15 mouse cellular contexts compared by ENCODE assay signal in genomic region chr17:12452862-12453531, GRCm38 (mm10). TPM values are rescaled to one million over a fixed set of nuclear protein-coding genes. Genes with fewer than 3 reads are reported as not detected.
DNase-seq lines count a peak whose midpoint lies in the region; ATAC-seq lines count a peak whose summit lies in the region.
"Had no signal": no experiment of that assay in that cellular context is flagged by ENCODE, and none has a peak within 500 bp of the region (broad histone marks: within the 10 kb centered on the region; RNA-seq: fewer than 3 reads in every experiment).

No protein-coding gene starts in this region.

- no peaks in the 10 kb centered on the region for H3K9me3 ChIP-seq in kidney, embryonic 14.5 days (ENCODE audit: control insufficient read depth, low read length)
- H3K9me3 ChIP-seq: heart, embryonic 13.5 days; liver, embryonic 15.5 days had no signal

- H3K27me3 ChIP-seq in kidney, embryonic 14.5 days (ENCODE audit: control insufficient read depth, insufficient read depth, low read length) = no peaks in the 10 kb centered on the region
- H3K27me3 ChIP-seq: heart, embryonic 13.5 days; liver, embryonic 15.5 days had no signal

- no peaks in the 10 kb centered on the region for H3K4me1 ChIP-seq in kidney, embryonic 14.5 days (ENCODE audit: control insufficient read depth, insufficient read depth, low read length)
- H3K4me1 ChIP-seq: liver, embryonic 15.5 days had no signal

- no peaks in the 10 kb centered on the region for H3K36me3 ChIP-seq in kidney, embryonic 14.5 days (ENCODE audit: control insufficient read depth, insufficient read depth, low read length)
- H3K36me3 ChIP-seq: heart, embryonic 13.5 days; liver, embryonic 15.5 days had no signal

- ATAC-seq in kidney, embryonic 14.5 days (ENCODE audit: low FRiP score, low TSS enrichment) = no peak
- ATAC-seq in monocyte, adult 5-6 weeks (replicated peaks; ENCODE audit: insufficient number of reproducible peaks, low FRiP score, low TSS enrichment, poor library complexity, severe bottlenecking) = no peak
- ATAC-seq: hindbrain, postnatal 0 days; midbrain, embryonic 16.5 days; Patski had no signal

- WGBS in kidney, embryonic 14.5 days = 77% methylated on average over 11 of the region's 11 CpGs

- H3K27ac ChIP-seq in kidney, embryonic 14.5 days (ENCODE audit: low read depth, low read length) = no peak overlapping the region
- H3K27ac ChIP-seq: heart, embryonic 13.5 days; hindbrain, postnatal 0 days; liver, embryonic 15.5 days had no signal

- DNase-seq in cerebellum, adult 18-20 months = peak; percentile 8 to 17
- no peak for DNase-seq in cerebellum, postnatal 4 days (ENCODE audit: low spot score in 2 of 2)
- peak; percentile 39 for DNase-seq in kidney, postnatal 4 days
- DNase-seq in 416B (ENCODE audit: low read depth) = peak; percentile 34
- DNase-seq in cerebellum, postnatal 14 days = peak; percentile 13 to 27
- DNase-seq in Muller cell, postnatal 12 days (ENCODE audit: inconsistent ontology term) = no peak
- DNase-seq: thymus, postnatal 4 days had no signal

- H3K9ac ChIP-seq in kidney, embryonic 14.5 days (ENCODE audit: low read depth, low read length) = no peak overlapping the region
- H3K9ac ChIP-seq: heart, embryonic 13.5 days; liver, embryonic 15.5 days had no signal

- H3K4me2 ChIP-seq in kidney, embryonic 14.5 days (replicated peaks; ENCODE audit: low read depth, low read length) = no peak overlapping the region
- H3K4me2 ChIP-seq: heart, embryonic 13.5 days; liver, embryonic 15.5 days had no signal

- no peak overlapping the region for H3K4me3 ChIP-seq in kidney, embryonic 14.5 days (ENCODE audit: low read length)
- H3K4me3 ChIP-seq: heart, embryonic 13.5 days; liver, embryonic 15.5 days had no signal

RNA-seq across cellular contexts. Expression of gene Slc22a3, which starts 54.5 kb away (rescaled TPM):
- 0.41 and 0.53 TPM in 2 replicates for polyA plus RNA-seq in kidney, embryonic 14.5 days (2014; fragmentation: Nextera tagmentation; extraction: Ambion mirVana)
- not detected in 3 replicates for total RNA-seq in monocyte, adult 5-6 weeks (2017)
- total RNA-seq: neutrophil, adult 5-6 weeks had no signal
- polyA plus RNA-seq: Patski had no signal

Comparison
In these comparisons a context has a peak if more than half of its experiments do, and no peak if none do; other contexts are left out.
1. DNase-seq: peak in cerebellum, adult 18-20 months (2 of 2), kidney, postnatal 4 days (2 of 2), 416B (single experiment) and cerebellum, postnatal 14 days (2 of 2); none in cerebellum, postnatal 4 days (0 of 2) and Muller cell, postnatal 12 days (single experiment).